Mouse (Mus musculus) activated CD4-positive, CD25-positive, alpha-beta regulatory T cell, adult 9 weeks (primary cell): ENCODE data around the gene Rptn. TPM values are rescaled to one million over a fixed set of nuclear protein-coding genes. Genes with fewer than 3 reads are reported as not detected.

ENCODE experiments used
- polyA plus RNA-seq: library from polyadenylated mRNA; unstranded; fragments of 100-300 nt; shearing (Covaris generic); gene quantifications from one replicate; pipeline ENCODE4 v1.2.1, GENCODE M21; 2017

Rptn gene
- polyA plus RNA-seq, result not detected

GRCm38 (mm10) chr3:93393366-93393765 lies at the start of gene Rptn:
TSS of gene Rptn (plus strand) at chr3:93393699.

GRCm38 (mm10) chr3:93442030-93442429 lies 48.5 kb downstream of the Rptn start, which contains the start of gene Tchh:
TSS of gene Tchh (plus strand) at chr3:93442330.

Other genes with a start within 250 kb of the Rptn start
- not detected for gene Crnn, start 248.9 kb upstream of the Rptn start, polyA plus RNA-seq
- gene Flg2, start 196.4 kb upstream of the Rptn start, polyA plus RNA-seq, result not detected
- not detected for gene Flg, start 120.2 kb upstream of the Rptn start, polyA plus RNA-seq
- not detected for gene Hrnr, start 74.0 kb upstream of the Rptn start, polyA plus RNA-seq
- 0.06 TPM for gene Tchh, start 48.6 kb downstream of the Rptn start, polyA plus RNA-seq
- gene Tchhl1, start 75.1 kb downstream of the Rptn start, polyA plus RNA-seq, result not detected
- 876 TPM for gene S100a11, start 126.8 kb downstream of the Rptn start, polyA plus RNA-seq
- 1,518 TPM for gene S100a10, start 161.4 kb downstream of the Rptn start, polyA plus RNA-seq